Mouse (Mus musculus) fibroblast of lung, adult 2 months (primary cell): Measurements from ENCODE around the gene Sbk1.

Experiments
- DNase-seq: peaks from one replicate; pipeline ENCODE4 v3.0.0-alpha.2; 2011; ENCODE audit warnings: low read depth

Gene Sbk1

GRCm38 (mm10) chr7:126338906-126339305 lies 66.5 kb downstream of the Sbk1 start:
- no peak for DNase-seq

GRCm38 (mm10) chr7:126339521-126339971 lies 67.1 kb downstream of the Sbk1 start:
- peak; percentile 6 for DNase-seq

GRCm38 (mm10) chr7:126340206-126340618 lies 67.8 kb downstream of the Sbk1 start:
- no peak for DNase-seq

- no peak for DNase-seq
These were observed 68.5 kb downstream of the Sbk1 start for GRCm38 (mm10) chr7:126340896-126341295.
